Mouse (Mus musculus): ENCODE measurements around the gene Zg16. TPM values are rescaled to one million over a fixed set of nuclear protein-coding genes. Genes with fewer than 3 reads are reported as not detected.

Gene Zg16
- polyA plus RNA-seq, 1 experiment from 2014 or later, result not detected

DNA sequence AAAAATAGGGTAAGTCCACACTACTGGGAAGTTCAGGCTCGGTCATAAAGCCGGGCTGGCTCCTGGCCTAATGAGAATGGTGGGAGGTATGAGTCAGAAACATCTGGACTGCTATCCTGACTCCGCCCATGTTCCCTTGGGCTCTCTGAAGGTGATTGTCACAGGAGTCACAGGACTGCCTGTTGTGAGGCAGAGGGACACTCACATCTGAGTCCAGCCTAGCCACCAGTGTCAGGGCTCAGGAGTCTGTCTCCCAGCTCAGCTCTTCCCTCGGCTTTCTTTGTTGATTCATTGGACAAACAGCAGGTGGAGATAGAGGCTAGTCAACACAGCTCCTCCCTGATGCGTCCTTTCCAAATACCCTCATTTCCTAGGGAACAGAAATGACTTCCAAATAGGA is 30.8 kb upstream of the Zg16 start:
- Histone ChIP-seq H3K9me3 (ENCODE audit: control insufficient read depth, low read length) (no peaks in the 10 kb centered on the region), H3K4me1 (ENCODE audit: control insufficient read depth, insufficient read depth, low read depth, low read length) (no peaks in the 10 kb centered on the region), H3K9ac (ENCODE audit: low read depth, low read length) (no peak overlapping the region), H3K4me2 (ENCODE audit: low read length) (no peak overlapping the region; the same call in 1 of the 2 replicates), H3K27ac (ENCODE audit: low read depth, low read length) (no peak overlapping the region), H3K4me3 (ENCODE audit: low read length) (no peak overlapping the region), H3K27me3 (replicated peaks; ENCODE audit: control insufficient read depth, insufficient read depth, low read length) (peaks cover 7% of the 10 kb centered on the region; the same call in 1 of the 2 replicates), H3K36me3 (ENCODE audit: control insufficient read depth, insufficient read depth, low read length) (no peaks in the 10 kb centered on the region)
- WGBS, result 47% methylated on average over 5 of the region's 5 CpGs
- ATAC-seq, result no peak

- no peak overlapping the region for H3K9ac ChIP-seq (ENCODE audit: low read depth, low read length)
- H3K4me2 ChIP-seq (ENCODE audit: low read length), result no peak overlapping the region
- WGBS, result 43% methylated on average over 11 of the region's 11 CpGs
- H3K4me3 ChIP-seq (ENCODE audit: low read length), result no peak overlapping the region
- ATAC-seq, result no peak
- no peak overlapping the region for H3K27ac ChIP-seq (ENCODE audit: low read depth, low read length)
- 0 out of 2 replicates have a peak, but pooled peaks cover 5% of the 10 kb centered on the region for H3K27me3 ChIP-seq (replicated peaks; ENCODE audit: control insufficient read depth, insufficient read depth, low read length)
- H3K36me3 ChIP-seq (ENCODE audit: control insufficient read depth, insufficient read depth, low read length), result no peaks in the 10 kb centered on the region
- no peaks in the 10 kb centered on the region for H3K9me3 ChIP-seq (ENCODE audit: control insufficient read depth, low read length)
- H3K4me1 ChIP-seq (ENCODE audit: control insufficient read depth, insufficient read depth, low read depth, low read length), result no peaks in the 10 kb centered on the region
These were observed 29.3 kb upstream of the Zg16 start for GRCm38 (mm10) chr7:127116331-127116935.

- 84% methylated on average over 11 of the region's 11 CpGs for WGBS
- H3K4me3 ChIP-seq (ENCODE audit: low read length), result no peak overlapping the region
- no peaks in the 10 kb centered on the region for H3K4me1 ChIP-seq (ENCODE audit: control insufficient read depth, insufficient read depth, low read depth, low read length)
- H3K27me3 ChIP-seq (replicated peaks; ENCODE audit: control insufficient read depth, insufficient read depth, low read length), result no peaks in the 10 kb centered on the region
- no peak overlapping the region for H3K4me2 ChIP-seq (ENCODE audit: low read length)
- no peaks in the 10 kb centered on the region for H3K9me3 ChIP-seq (ENCODE audit: control insufficient read depth, low read length)
- H3K27ac ChIP-seq (ENCODE audit: low read depth, low read length), result no peak overlapping the region
- H3K36me3 ChIP-seq (ENCODE audit: control insufficient read depth, insufficient read depth, low read length), result no peaks in the 10 kb centered on the region
- no peak overlapping the region for H3K9ac ChIP-seq (ENCODE audit: low read depth, low read length)
- ATAC-seq, result no peak
These were observed 27.8 kb upstream of the Zg16 start for GRCm38 (mm10) chr7:127114920-127115319.

DNA sequence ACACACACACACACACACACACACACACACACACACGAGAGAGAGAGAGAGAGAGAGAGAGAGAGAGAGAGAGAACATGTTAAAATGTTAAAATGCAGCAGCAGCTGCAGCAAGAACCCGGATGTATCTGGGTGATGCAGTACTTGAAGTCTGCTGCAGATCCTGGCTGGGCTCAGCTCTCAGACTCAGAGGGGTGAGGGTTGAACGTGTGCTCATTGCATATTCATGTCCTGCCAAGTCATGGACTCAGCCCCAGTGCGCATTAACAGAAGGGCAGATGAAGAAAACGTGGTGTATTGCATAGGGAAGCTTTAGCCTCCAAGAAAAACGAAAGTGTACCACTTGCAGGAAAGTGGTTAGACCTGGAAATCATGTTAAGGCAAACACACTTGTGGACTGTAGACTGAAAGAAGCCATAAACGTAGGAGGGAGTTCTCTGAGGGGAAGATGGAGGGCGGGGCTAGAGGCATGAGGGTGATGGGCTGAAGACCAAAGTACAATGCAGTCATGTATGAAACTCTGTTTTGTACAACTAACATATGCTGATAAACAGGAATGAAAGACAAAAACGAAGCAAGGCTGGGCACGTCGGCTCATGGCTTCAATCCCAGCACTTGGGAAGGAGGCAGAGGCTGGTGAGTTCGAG is 26.6 kb upstream of the Zg16 start:
- no peaks in the 10 kb centered on the region for H3K36me3 ChIP-seq (ENCODE audit: control insufficient read depth, insufficient read depth, low read length)
- WGBS, result 49% methylated on average over 12 of the region's 12 CpGs
- ATAC-seq, result no peak
- H3K4me3 ChIP-seq (ENCODE audit: low read length), result no peak overlapping the region
- no peaks in the 10 kb centered on the region for H3K9me3 ChIP-seq (ENCODE audit: control insufficient read depth, low read length)
- H3K4me1 ChIP-seq (ENCODE audit: control insufficient read depth, insufficient read depth, low read depth, low read length), result no peaks in the 10 kb centered on the region
- H3K9ac ChIP-seq (ENCODE audit: low read depth, low read length), result no peak overlapping the region
- H3K27ac ChIP-seq (ENCODE audit: low read depth, low read length), result no peak overlapping the region
- no peak overlapping the region for H3K4me2 ChIP-seq (ENCODE audit: low read length)
- H3K27me3 ChIP-seq (replicated peaks; ENCODE audit: control insufficient read depth, insufficient read depth, low read length), result no peaks in the 10 kb centered on the region

DNA sequence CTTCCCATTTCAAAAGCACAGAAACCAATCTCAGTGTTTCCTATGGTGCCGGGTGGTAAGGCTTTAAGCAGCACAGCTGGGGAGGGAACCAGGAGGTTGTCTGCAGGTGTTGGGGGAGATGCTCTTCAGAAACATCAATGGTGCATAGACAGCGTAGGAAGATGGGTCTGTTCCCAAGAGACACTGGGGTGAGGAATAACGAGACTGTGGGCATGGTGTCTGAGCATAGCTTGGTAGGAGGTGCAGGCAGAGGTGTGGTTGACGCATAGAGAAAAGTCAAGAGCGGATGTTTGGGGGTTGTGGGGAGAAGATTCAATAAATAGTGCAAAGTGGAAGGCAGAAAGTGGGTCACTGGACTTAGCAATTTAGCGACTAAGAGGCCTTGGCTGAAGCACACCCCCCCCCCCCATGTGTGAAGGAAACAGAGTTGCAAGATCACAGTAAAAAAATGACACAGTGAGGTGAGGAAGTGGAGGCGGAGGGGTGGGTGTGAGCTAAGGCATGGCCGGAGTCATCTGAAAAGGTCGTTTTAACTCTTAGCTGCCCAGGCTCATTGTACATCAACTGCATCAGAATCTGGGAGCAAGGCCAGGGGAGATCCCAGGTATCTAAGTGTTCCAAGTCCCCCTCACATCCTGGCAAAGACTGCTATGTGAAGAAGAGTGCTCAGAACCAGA is 25.9 kb upstream of the Zg16 start:
- Histone ChIP-seq H3K4me1 (ENCODE audit: control insufficient read depth, insufficient read depth, low read depth, low read length) (no peaks in the 10 kb centered on the region), H3K9me3 (ENCODE audit: control insufficient read depth, low read length) (no peaks in the 10 kb centered on the region), H3K4me2 (ENCODE audit: low read length) (no peak overlapping the region), H3K27ac (ENCODE audit: low read depth, low read length) (no peak overlapping the region), H3K36me3 (ENCODE audit: control insufficient read depth, insufficient read depth, low read length) (no peaks in the 10 kb centered on the region), H3K27me3 (replicated peaks; ENCODE audit: control insufficient read depth, insufficient read depth, low read length) (no peaks in the 10 kb centered on the region), H3K9ac (ENCODE audit: low read depth, low read length) (no peak overlapping the region), H3K4me3 (ENCODE audit: low read length) (no peak overlapping the region)
- WGBS, result 42% methylated on average over 9 of the region's 9 CpGs
- no peak for ATAC-seq

GRCm38 (mm10) chr7:127112251-127112841 is 25.2 kb upstream of the Zg16 start:
- no peaks in the 10 kb centered on the region for H3K27me3 ChIP-seq (replicated peaks; ENCODE audit: control insufficient read depth, insufficient read depth, low read length)
- no peaks in the 10 kb centered on the region for H3K9me3 ChIP-seq (ENCODE audit: control insufficient read depth, low read length)
- H3K36me3 ChIP-seq (ENCODE audit: control insufficient read depth, insufficient read depth, low read length), result no peaks in the 10 kb centered on the region
- H3K4me3 ChIP-seq (ENCODE audit: low read length), result no peak overlapping the region
- H3K4me2 ChIP-seq (ENCODE audit: low read length), result no peak overlapping the region
- H3K4me1 ChIP-seq (ENCODE audit: control insufficient read depth, insufficient read depth, low read depth, low read length), result no peaks in the 10 kb centered on the region
- 85% methylated on average over 12 of the region's 12 CpGs for WGBS
- no peak overlapping the region for H3K9ac ChIP-seq (ENCODE audit: low read depth, low read length)
- ATAC-seq, result no peak
- no peak overlapping the region for H3K27ac ChIP-seq (ENCODE audit: low read depth, low read length)

DNA sequence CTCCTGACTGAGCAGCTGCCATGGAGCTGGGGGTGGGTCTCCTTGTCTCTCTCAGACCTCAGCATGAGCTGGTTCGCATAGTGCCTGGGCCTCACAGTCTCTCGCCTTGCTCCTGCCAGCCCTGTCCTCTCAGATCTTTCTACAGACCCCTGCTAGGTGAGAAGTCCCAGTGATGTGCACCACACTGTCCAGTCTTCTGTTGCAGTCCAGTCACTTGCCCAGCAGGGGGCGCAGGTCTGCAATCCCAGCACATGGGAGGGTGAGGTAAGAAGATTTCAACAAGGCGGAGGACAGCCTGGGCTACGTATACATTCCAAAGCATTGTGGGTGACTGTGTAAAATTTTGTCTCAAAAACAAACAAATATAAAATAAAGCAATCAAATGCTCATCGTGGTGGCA is 24.3 kb upstream of the Zg16 start:
- Histone ChIP-seq H3K4me2 (ENCODE audit: low read length) (no peak overlapping the region), H3K9ac (ENCODE audit: low read depth, low read length) (no peak overlapping the region), H3K27ac (ENCODE audit: low read depth, low read length) (no peak overlapping the region), H3K4me1 (ENCODE audit: control insufficient read depth, insufficient read depth, low read depth, low read length) (no peaks in the 10 kb centered on the region), H3K4me3 (ENCODE audit: low read length) (no peak overlapping the region), H3K36me3 (ENCODE audit: control insufficient read depth, insufficient read depth, low read length) (no peaks in the 10 kb centered on the region), H3K27me3 (replicated peaks; ENCODE audit: control insufficient read depth, insufficient read depth, low read length) (no peaks in the 10 kb centered on the region), H3K9me3 (ENCODE audit: control insufficient read depth, low read length) (no peaks in the 10 kb centered on the region)
- WGBS, result 39% methylated on average over 6 of the region's 6 CpGs
- no peak for ATAC-seq

DNA sequence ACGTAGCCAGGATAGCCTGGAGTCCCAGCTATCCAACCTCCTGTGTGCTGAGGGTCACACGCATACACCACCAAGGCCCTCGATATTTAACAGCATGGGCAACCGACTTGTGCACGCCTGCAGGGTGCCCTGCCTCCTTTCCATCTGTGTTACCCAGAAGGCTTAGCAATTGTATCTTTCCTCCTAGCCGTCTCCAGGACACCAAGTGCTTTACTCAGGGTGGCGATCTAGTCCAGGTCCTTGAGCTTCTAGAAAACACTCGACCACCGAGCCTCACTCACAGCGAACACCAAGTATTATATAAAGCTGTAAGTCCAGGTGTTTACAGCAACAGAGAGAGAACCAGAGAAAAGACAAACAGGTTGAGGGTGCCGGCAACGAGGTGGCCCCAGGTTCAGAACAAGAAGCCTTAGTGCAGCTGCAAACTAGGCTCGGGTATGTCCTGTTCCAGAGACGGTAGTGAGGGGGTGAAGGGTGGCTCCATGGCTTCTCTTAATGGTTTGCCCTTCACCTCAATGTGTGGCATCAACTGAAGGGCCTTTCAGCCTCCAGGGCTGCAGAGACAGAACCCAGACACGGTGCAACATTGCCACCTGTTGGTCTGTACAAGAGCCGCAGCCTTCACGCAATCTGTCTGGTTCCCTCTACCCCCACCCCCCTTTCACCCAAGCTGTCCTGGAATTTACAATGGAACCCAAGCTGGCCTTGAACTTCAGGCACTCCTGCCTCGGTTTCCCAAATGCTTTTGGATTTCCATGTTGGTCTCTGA is 23.3 kb upstream of the Zg16 start:
- H3K9me3 ChIP-seq (ENCODE audit: control insufficient read depth, low read length), result no peaks in the 10 kb centered on the region
- H3K4me3 ChIP-seq (ENCODE audit: low read length), result no peak overlapping the region
- WGBS, result 51% methylated on average over 18 of the region's 18 CpGs
- H3K36me3 ChIP-seq (ENCODE audit: control insufficient read depth, insufficient read depth, low read length), result no peaks in the 10 kb centered on the region
- no peak overlapping the region for H3K27ac ChIP-seq (ENCODE audit: low read depth, low read length)
- peak; percentile 84 for ATAC-seq
- no peaks in the 10 kb centered on the region for H3K4me1 ChIP-seq (ENCODE audit: control insufficient read depth, insufficient read depth, low read depth, low read length)
- H3K27me3 ChIP-seq (replicated peaks; ENCODE audit: control insufficient read depth, insufficient read depth, low read length), result no peaks in the 10 kb centered on the region
- H3K9ac ChIP-seq (ENCODE audit: low read depth, low read length), result no peak overlapping the region
- H3K4me2 ChIP-seq (ENCODE audit: low read length), result no peak overlapping the region

Measured in hindbrain, embryonic 16.5 days (tissue).